Mouse (Mus musculus) ES-Bruce4 (cell line): Measurements from ENCODE around the gene Ap3m1.

Experiments
- CTCF ChIP-seq: IDR thresholded peaks from one replicate; pipeline ENCODE4 v1.8.1; 2011; ENCODE audit warnings: low read depth, low read length
- EP300 ChIP-seq: IDR thresholded peaks from 2 replicates; pipeline ENCODE4 v1.6.1; 2011; ENCODE audit warnings: low read depth, low read length; ENCODE audit not compliant: insufficient read depth
- POLR2A ChIP-seq: IDR thresholded peaks from one replicate; pipeline ENCODE4 v1.8.1; 2011; ENCODE audit warnings: low read length; ENCODE audit not compliant: insufficient read depth

GRCm38 (mm10) chr14:21029025-21029659 is 23.2 kb downstream of the Ap3m1 start:
- TF ChIP-seq EP300 = no peak
- no peak for TF ChIP-seq POLR2A
- no peak for TF ChIP-seq CTCF
